Mouse (Mus musculus) embryonic facial prominence, embryonic 14.5 days (tissue): Measurements from ENCODE around the gene Vamp8. TPM values are rescaled to one million over a fixed set of nuclear protein-coding genes. Genes with fewer than 3 reads are reported as not detected.

Source experiments
- ATAC-seq: fragments of 200-750 bp; cut with Nextera tagmentation; 2 replicates; pipeline ENCODE4 v1.8.0; 2017; ENCODE audit warnings: low read depth, moderate number of reproducible peaks, moderate TSS enrichment
- DNase-seq: peaks from one replicate; pipeline ENCODE4 v3.0.0-alpha.2; 2015; ENCODE audit warnings: low spot score
- H3K27ac ChIP-seq: fragments of 300-500 bp; sonication (generic); replicated peaks from 2 replicates; pipeline ENCODE4 v1.5.1; 2014; ENCODE audit warnings: low read depth, mild to moderate bottlenecking, low read length, moderate library complexity
- H3K27me3 ChIP-seq: fragments of 300-500 bp; sonication (generic); replicated peaks from 2 replicates; pipeline ENCODE4 v1.6.1; 2014; ENCODE audit warnings: low read length; ENCODE audit not compliant: control insufficient read depth, insufficient read depth
- H3K36me3 ChIP-seq: fragments of 300-500 bp; sonication (generic); 2 replicates; pipeline ENCODE4 v1.6.1; 2014; ENCODE audit warnings: low read length, mixed read lengths; ENCODE audit not compliant: control insufficient read depth, insufficient read depth
- H3K4me1 ChIP-seq: fragments of 300-500 bp; sonication (generic); 2 replicates; pipeline ENCODE4 v1.6.1; 2014; ENCODE audit warnings: antibody characterized with exemption, low read length; ENCODE audit not compliant: control insufficient read depth, insufficient read depth
- H3K4me2 ChIP-seq: fragments of 300-500 bp; sonication (generic); 2 replicates; pipeline ENCODE4 v1.6.1; 2014; ENCODE audit warnings: low read depth, mild to moderate bottlenecking, low read length, moderate library complexity, mixed read lengths
- H3K4me3 ChIP-seq: fragments of 300-500 bp; sonication (generic); 2 replicates; pipeline ENCODE4 v1.5.1; 2014; ENCODE audit warnings: low read depth, mild to moderate bottlenecking, low read length
- H3K9ac ChIP-seq: fragments of 300-500 bp; sonication (generic); 2 replicates; pipeline ENCODE4 v1.6.1; 2014; ENCODE audit warnings: low read depth, mild to moderate bottlenecking, low read length, moderate library complexity, mixed read lengths
- H3K9me3 ChIP-seq: fragments of 300-500 bp; sonication (generic); 2 replicates; pipeline ENCODE4 v1.6.1; 2016; ENCODE audit warnings: low read length; ENCODE audit not compliant: control insufficient read depth
- WGBS: fragments of 180-500 bp; shearing (Covaris S2); extraction: QIAGEN DNeasy Blood & Tissue Kit; methylation state at CpG from one replicate; pipeline ENCODE4 v1.1.7; 2014; 5-methylcytosine and 5-hydroxymethylcytosine counted together
- polyA plus RNA-seq: library from polyadenylated mRNA; unstranded; fragments of >200 nt; fragmentation: Nextera tagmentation; extraction: Ambion mirVana; gene quantifications from 2 replicates; pipeline ENCODE4 v1.2.1, GENCODE M21; 2014

The Vamp8 gene
- polyA plus RNA-seq, 1 experiment from 2014 or later = 144 TPM

DNA sequence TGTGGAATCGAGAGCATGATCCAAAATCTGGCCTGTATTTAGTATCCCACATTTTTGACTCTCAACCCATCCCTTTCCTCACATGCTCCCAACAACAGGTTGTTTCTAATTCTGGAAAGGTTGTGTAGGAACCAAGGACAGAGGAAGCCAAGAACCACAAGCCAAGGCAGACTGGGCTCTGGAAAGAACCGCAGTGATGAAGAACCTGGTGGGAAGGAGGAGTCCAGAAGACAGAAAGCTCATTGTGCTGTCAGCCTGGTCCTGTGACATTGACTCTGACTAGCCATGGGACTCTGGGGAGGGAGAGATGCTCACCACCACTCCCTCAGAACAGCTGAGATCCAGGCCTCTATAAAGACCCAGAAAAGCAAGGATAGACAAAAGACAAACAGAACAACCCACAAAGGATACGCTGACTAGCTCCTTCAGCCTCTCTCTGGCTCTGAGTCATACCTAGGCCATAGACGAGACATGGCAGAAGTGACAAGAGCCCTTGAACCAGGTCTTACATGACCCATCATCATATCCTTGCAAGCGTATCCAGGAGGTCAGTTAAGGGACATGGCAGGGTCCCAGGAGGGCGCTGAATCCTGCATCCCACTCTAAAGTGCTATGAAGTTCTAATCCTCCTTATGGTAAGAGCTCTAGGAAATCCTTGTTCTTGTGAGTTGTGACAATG is 7.2 kb downstream of the Vamp8 start:
- no peaks in the 10 kb centered on the region for H3K9me3 ChIP-seq
- H3K9ac ChIP-seq = no peak overlapping the region
- no peak for ATAC-seq
- no peaks in the 10 kb centered on the region; the same call in 1 of the 2 replicates for H3K27me3 ChIP-seq
- no peak for DNase-seq
- no peak overlapping the region for H3K4me2 ChIP-seq
- H3K27ac ChIP-seq = no peak overlapping the region
- H3K4me1 ChIP-seq = 0 out of 2 replicates have a peak, but pooled peaks cover 1% of the 10 kb centered on the region
- 78% methylated on average over 6 of the region's 6 CpGs for WGBS
- H3K4me3 ChIP-seq = no peak overlapping the region
- H3K36me3 ChIP-seq = peaks cover 36% of the 10 kb centered on the region

- ATAC-seq = no peak
- H3K9me3 ChIP-seq = no peaks in the 10 kb centered on the region
- no peak overlapping the region for H3K4me3 ChIP-seq
- H3K4me2 ChIP-seq = no peak overlapping the region
- no peaks in the 10 kb centered on the region; the same call in 1 of the 2 replicates for H3K27me3 ChIP-seq
- no peak overlapping the region for H3K9ac ChIP-seq
- H3K36me3 ChIP-seq = peaks cover 29% of the 10 kb centered on the region
- DNase-seq = no peak
- 77% methylated on average over 6 of the region's 6 CpGs for WGBS
- H3K27ac ChIP-seq = no peak overlapping the region
- H3K4me1 ChIP-seq = no peaks in the 10 kb centered on the region
Observed at GRCm38 (mm10) chr6:72382494-72382893, 8.0 kb downstream of the Vamp8 start.

GRCm38 (mm10) chr6:72380131-72380770 is 10.3 kb downstream of the Vamp8 start, which contains the start of gene Vamp5:
Vamp5 (minus strand) TSS chr6:72380468.
- DNase-seq (peak; percentile 55), ATAC-seq (peak; percentile 68)
- Histone ChIP-seq H3K9ac (peak within 1 kb of the TSS; percentile 70), H3K4me2 (peak within 1 kb of the TSS; percentile 68), H3K4me3 (peak within 1 kb of the TSS; percentile 55), H3K4me1 (no peaks in the 10 kb centered on the region), H3K27ac (peak within 1 kb of the TSS; percentile 0; the same call in 1 of the 2 replicates), H3K27me3 (no peaks in the 10 kb centered on the region; the same call in 1 of the 2 replicates), H3K36me3 (peaks cover 13% of the 10 kb centered on the region), H3K9me3 (no peaks in the 10 kb centered on the region)
- under 1% methylated on average over 33 of the region's 49 CpGs for WGBS

- Histone ChIP-seq H3K4me3 (peak overlapping the region; percentile 55), H3K9me3 (no peaks in the 10 kb centered on the region), H3K27me3 (no peaks in the 10 kb centered on the region; the same call in 1 of the 2 replicates), H3K4me2 (peak overlapping the region; percentile 68), H3K4me1 (no peaks in the 10 kb centered on the region), H3K36me3 (peaks cover 6% of the 10 kb centered on the region; the same call in 1 of the 2 replicates), H3K9ac (peak overlapping the region; percentile 70), H3K27ac (peak overlapping the region; percentile 0; the same call in 1 of the 2 replicates)
- WGBS = 42% methylated on average over 7 of the region's 7 CpGs
- no peak for ATAC-seq
- DNase-seq = no peak
Observed at GRCm38 (mm10) chr6:72379377-72380130, 10.9 kb downstream of the Vamp8 start.

DNA sequence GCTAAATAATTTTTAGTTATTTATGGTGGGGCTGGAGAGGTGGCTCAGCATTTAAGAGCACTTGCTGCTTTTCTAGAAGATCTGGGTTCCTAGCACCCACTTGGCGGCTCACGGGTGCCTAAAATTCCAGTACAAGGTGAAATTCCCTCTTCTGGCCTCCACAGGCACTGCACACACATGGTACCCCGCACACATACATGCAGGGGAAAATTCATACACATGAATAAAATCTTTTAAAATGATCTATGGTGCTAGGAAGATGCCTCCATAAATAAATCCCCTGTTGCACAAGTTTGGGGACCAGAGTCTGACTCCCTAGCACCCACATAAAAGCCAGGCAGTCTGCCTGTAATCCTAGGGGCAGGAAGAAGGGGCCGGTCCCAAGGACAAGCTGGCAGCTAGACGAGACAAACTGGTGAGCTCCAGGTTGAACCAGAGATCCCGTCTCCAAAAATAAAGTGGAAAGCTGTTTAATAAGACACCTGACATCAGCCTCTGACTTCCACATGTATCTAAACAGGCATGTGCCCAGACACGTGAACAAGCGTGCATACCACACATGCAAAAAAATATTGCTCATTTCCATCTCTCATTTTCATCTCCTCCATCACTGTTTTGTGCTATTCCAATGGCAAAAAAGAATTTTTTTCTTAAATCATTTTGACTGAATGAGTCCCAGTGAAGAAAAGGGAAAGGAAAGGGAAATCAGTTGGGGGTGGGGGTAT is 11.8 kb downstream of the Vamp8 start:
- H3K27ac ChIP-seq = no peak overlapping the region
- no peaks in the 10 kb centered on the region for H3K4me1 ChIP-seq
- no peak overlapping the region for H3K4me2 ChIP-seq
- no peak for DNase-seq
- ATAC-seq = no peak
- H3K27me3 ChIP-seq = no peaks in the 10 kb centered on the region; the same call in 1 of the 2 replicates
- no peak overlapping the region for H3K4me3 ChIP-seq
- H3K36me3 ChIP-seq = no peaks in the 10 kb centered on the region
- H3K9ac ChIP-seq = no peak overlapping the region
- H3K9me3 ChIP-seq = no peaks in the 10 kb centered on the region
- WGBS = 87% methylated on average over 8 of the region's 8 CpGs

GRCm38 (mm10) chr6:72374820-72375563 is 15.5 kb downstream of the Vamp8 start:
- 78% methylated on average over 15 of the region's 15 CpGs for WGBS
- ATAC-seq = no peak

DNA sequence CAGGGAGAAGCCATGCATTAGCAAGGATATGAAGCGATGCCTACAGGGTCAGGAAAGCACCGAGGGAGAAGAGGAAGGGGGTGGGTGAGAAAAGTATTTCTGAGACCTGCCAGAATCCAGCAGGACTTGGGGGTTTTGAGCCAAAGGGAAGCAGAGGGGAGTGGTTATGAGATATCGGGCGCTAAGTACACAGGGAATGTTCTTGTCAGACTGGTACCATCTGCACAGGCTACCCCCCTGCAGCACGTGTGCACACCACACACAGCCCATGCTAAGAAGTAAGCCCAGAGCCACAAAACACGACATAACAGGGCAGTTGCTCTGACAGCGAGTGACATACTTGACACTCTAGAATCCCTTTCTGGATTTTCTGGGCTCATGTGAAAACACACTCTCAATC is 16.3 kb downstream of the Vamp8 start:
- ATAC-seq = no peak
- Histone ChIP-seq H3K9ac (no peak overlapping the region), H3K36me3 (no peaks in the 10 kb centered on the region), H3K4me2 (no peak overlapping the region), H3K27ac (no peak overlapping the region), H3K9me3 (no peaks in the 10 kb centered on the region), H3K4me1 (peaks cover 6% of the 10 kb centered on the region; the same call in 1 of the 2 replicates), H3K27me3 (no peaks in the 10 kb centered on the region), H3K4me3 (no peak overlapping the region)
- no peak for DNase-seq
- whole genome bisulfite sequencing = 57% methylated on average over 7 of the region's 7 CpGs

More at GRCm38 (mm10) chr6:72374820-72375563, 15.5 kb downstream of the Vamp8 start:
- Histone ChIP-seq H3K27me3 (no peaks in the 10 kb centered on the region), H3K9ac (no peak overlapping the region), H3K4me3 (no peak overlapping the region), H3K4me1 (peaks cover 6% of the 10 kb centered on the region; the same call in 1 of the 2 replicates), H3K36me3 (no peaks in the 10 kb centered on the region), H3K4me2 (no peak overlapping the region), H3K9me3 (no peaks in the 10 kb centered on the region), H3K27ac (no peak overlapping the region)
- no peak for DNase-seq
